Mouse (Mus musculus) limb, embryonic 11.5 days (tissue): ENCODE data around the gene Echs1. TPM values are rescaled to one million over a fixed set of nuclear protein-coding genes. Genes with fewer than 3 reads are reported as not detected.

Experiments
- ATAC-seq: fragments of 200-750 bp; cut with Nextera tagmentation; 2 replicates; pipeline ENCODE4 v1.8.0; 2017; ENCODE audit warnings: low read depth; ENCODE audit not compliant: insufficient number of reproducible peaks, low FRiP score, low TSS enrichment
- DNase-seq: peaks from one replicate; pipeline ENCODE4 v3.0.0-alpha.2; 2015; ENCODE audit warnings: low spot score
- H3K27ac ChIP-seq: fragments of 300-500 bp; sonication (generic); replicated peaks from 2 replicates; pipeline ENCODE4 v1.5.1; 2014; ENCODE audit warnings: low read depth, mild to moderate bottlenecking, low read length
- H3K27me3 ChIP-seq: fragments of 300-500 bp; sonication (generic); 2 replicates; pipeline ENCODE4 v1.6.1; 2014; ENCODE audit warnings: mild to moderate bottlenecking, low read length, mixed read lengths; ENCODE audit not compliant: control insufficient read depth, insufficient read depth
- H3K36me3 ChIP-seq: fragments of 300-500 bp; sonication (generic); 2 replicates; pipeline ENCODE4 v1.6.1; 2014; ENCODE audit warnings: mild to moderate bottlenecking, low read length, moderate library complexity, mixed read lengths; ENCODE audit not compliant: control insufficient read depth, insufficient read depth
- H3K4me1 ChIP-seq: fragments of 300-500 bp; sonication (generic); 2 replicates; pipeline ENCODE4 v1.6.1; 2014; ENCODE audit warnings: low read length, mixed read lengths; ENCODE audit not compliant: control insufficient read depth, insufficient read depth
- H3K4me2 ChIP-seq: fragments of 300-500 bp; sonication (generic); 2 replicates; pipeline ENCODE4 v1.6.1; 2014; ENCODE audit warnings: low read depth, mild to moderate bottlenecking, moderate library complexity; ENCODE audit not compliant: severe bottlenecking
- H3K4me3 ChIP-seq: fragments of 300-500 bp; sonication (generic); 2 replicates; pipeline ENCODE4 v1.5.1; 2014; ENCODE audit warnings: low read depth, low read length
- H3K9ac ChIP-seq: fragments of 300-500 bp; sonication (generic); 2 replicates; pipeline ENCODE4 v1.6.1; 2014; ENCODE audit warnings: mild to moderate bottlenecking, low read length
- H3K9me3 ChIP-seq: fragments of 300-500 bp; sonication (generic); 2 replicates; pipeline ENCODE4 v1.6.1; 2016; ENCODE audit warnings: low read length; ENCODE audit not compliant: control insufficient read depth
- WGBS: fragments of 180-500 bp; shearing (Covaris S2); extraction: QIAGEN DNeasy Blood & Tissue Kit; methylation state at CpG from one replicate; pipeline ENCODE4 v1.1.7; 2014; 5-methylcytosine and 5-hydroxymethylcytosine counted together
- polyA plus RNA-seq: library from polyadenylated mRNA; unstranded; fragments of >200 nt; fragmentation: Nextera tagmentation; extraction: Ambion mirVana; gene quantifications from 2 replicates; pipeline ENCODE4 v1.2.1, GENCODE M21; 2014

Gene Echs1
- polyA plus RNA-seq, 1 experiment from 2014 or later, result 195 TPM

DNA sequence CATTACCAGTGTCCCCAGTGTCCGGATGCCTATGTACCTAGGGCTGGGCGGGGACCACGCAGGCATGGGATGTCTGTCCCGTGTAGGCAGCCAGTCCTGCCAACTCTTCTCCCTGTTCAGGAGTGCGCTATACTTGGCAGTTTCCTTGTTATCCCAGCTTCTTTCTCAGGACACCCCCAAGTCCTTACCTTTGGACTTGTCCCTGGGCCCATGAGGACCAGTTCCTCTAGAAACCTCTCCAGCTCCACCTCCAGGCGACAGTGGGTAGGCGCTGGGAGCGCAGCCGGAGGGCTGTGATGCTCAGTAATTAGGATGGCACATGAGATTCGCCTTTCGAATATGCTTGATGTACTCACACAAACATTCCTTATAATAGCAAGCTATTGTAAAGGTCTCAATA lies 54.0 kb downstream of the Echs1 start:
- ATAC-seq, result no peak
- Histone ChIP-seq H3K27me3 (peaks cover 54% of the 10 kb centered on the region), H3K9ac (no peak overlapping the region), H3K4me1 (peaks cover 5% of the 10 kb centered on the region), H3K4me2 (no peak overlapping the region), H3K4me3 (no peak overlapping the region), H3K36me3 (no peaks in the 10 kb centered on the region), H3K27ac (no peak overlapping the region), H3K9me3 (no peaks in the 10 kb centered on the region)
- peak; percentile 40 for DNase-seq
- 18% methylated on average over 11 of the region's 11 CpGs for WGBS

DNA sequence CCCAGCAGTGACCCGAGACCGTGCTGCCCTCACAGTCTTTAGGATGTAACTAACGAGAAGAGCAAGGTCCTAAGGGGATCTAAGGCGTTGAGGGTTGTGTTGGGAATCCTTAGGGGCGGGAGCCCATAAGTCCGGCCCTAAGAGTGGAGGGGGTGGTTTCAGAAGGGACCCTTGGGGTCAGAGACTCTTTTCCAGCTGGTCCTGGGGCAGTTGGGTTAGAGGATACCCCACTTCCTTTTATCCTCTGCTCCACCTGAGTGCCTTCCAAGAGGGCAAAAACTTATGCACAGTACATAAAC lies 54.5 kb downstream of the Echs1 start:
- DNase-seq (no peak), ATAC-seq (no peak)
- no peaks in the 10 kb centered on the region for H3K9me3 ChIP-seq
- peak overlapping the region; percentile 83 for H3K4me2 ChIP-seq
- peaks cover 5% of the 10 kb centered on the region for H3K4me1 ChIP-seq
- H3K36me3 ChIP-seq, result no peaks in the 10 kb centered on the region
- no peak overlapping the region for H3K9ac ChIP-seq
- H3K27me3 ChIP-seq, result peaks cover 58% of the 10 kb centered on the region
- peak overlapping the region; percentile 34; the same call in 1 of the 2 replicates for H3K4me3 ChIP-seq
- no peak overlapping the region for H3K27ac ChIP-seq
- WGBS, result 5% methylated on average over 6 of the region's 6 CpGs

DNA sequence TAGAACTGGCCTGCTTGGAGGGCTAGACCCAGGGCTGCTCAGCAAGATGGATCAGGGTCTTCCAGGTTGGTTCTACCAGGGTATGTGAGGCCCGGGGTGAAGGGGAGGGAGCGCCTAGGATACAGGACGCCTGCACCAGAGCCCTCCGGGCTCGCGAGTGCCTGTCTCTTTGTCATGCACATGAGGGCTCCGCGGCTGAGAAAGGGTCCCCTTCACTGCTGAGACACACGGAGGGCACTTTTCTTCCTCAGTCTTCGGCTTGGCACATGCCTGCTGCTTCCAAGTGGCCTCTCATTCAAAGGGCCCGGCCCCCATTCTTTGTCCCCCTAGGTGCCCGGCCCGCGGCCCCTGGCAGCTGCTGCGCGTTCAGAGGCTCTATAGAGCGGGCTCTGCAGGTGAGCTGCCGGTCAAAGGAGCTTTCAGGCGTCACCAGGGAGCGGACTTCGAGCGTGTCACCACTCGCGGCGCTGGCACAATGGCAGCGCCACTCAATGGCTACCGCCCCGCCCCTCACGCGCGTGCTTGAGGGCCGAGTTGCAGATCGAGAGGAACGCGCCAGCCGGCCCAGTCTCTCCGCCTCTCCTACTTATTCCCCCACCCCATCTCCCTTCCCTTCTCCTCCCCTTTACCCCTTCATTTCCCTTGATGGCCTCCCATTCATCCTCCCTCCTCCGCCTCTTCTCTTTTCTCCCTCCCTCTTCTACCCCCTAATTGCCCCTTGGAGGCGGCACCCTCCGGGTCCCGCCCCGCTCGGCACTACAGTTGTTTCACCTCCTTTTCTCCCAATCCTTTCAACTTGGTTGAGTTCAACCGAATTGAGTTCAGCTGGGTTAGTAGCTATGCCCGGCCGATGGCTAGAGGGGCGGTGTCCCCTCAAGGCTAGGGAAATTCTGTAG lies 55.1 kb downstream of the Echs1 start:
- WGBS, result 1% methylated on average over 47 of the region's 47 CpGs

DNA sequence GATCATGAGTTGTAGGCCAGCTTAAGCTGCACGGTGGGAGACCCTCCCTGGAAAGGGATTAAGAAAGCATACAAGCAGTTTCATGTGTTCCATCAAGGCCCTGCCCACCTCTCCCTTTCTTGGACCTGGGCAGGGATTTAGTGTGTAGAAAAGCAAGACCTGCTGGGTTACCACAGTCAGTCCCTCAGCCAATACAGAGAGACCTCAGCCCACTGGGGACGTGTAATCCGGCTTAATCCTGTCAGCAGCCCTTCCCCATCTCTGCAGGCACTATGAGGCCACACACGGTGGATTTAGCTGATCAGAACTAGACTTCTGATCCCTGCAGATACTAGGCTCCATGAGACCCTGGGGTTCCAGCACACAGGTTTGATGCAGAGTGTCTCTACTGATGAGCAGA lies 56.7 kb downstream of the Echs1 start:
- Histone ChIP-seq H3K4me3 (no peak overlapping the region), H3K27ac (no peak overlapping the region), H3K9ac (no peak overlapping the region), H3K36me3 (no peaks in the 10 kb centered on the region), H3K4me2 (no peak overlapping the region), H3K4me1 (peaks cover 5% of the 10 kb centered on the region), H3K9me3 (no peaks in the 10 kb centered on the region), H3K27me3 (peaks cover 66% of the 10 kb centered on the region)
- WGBS, result 35% methylated on average over 4 of the region's 4 CpGs
- no peak for DNase-seq
- ATAC-seq, result no peak

More for the DNA sequence above, 55.1 kb downstream of the Echs1 start:
- H3K4me3 ChIP-seq, result peak overlapping the region; percentile 34
- H3K9me3 ChIP-seq, result no peaks in the 10 kb centered on the region
- peak overlapping the region; percentile 83 for H3K4me2 ChIP-seq
- no peaks in the 10 kb centered on the region for H3K36me3 ChIP-seq
- no peak overlapping the region for H3K27ac ChIP-seq
- H3K4me1 ChIP-seq, result peaks cover 5% of the 10 kb centered on the region
- DNase-seq, result peak; percentile 70
- H3K9ac ChIP-seq, result peak overlapping the region; percentile 46
- H3K27me3 ChIP-seq, result peaks cover 63% of the 10 kb centered on the region
- no peak for ATAC-seq

DNA sequence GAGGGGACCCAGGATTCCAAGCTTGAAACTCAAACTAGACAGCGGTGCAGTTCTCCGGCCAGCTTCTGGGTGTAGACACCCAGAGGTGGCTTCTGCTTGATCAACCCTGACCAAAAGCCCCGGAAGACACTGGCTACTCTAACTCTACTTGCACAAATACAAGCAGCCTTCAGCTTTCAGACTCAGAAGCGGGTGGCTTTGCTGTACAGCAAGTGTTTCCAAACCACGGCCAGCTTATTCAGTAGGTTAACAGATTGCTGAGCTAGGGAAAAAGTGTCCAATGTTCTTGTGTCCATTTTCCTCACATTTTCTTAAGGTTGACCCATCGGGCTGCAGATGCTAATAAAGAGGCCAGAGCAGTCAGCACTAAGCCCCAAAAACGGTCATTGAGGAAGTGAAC lies 57.7 kb downstream of the Echs1 start:
- 21% methylated on average over 7 of the region's 7 CpGs for WGBS
- Histone ChIP-seq H3K27ac (no peak overlapping the region), H3K27me3 (peaks cover 62% of the 10 kb centered on the region), H3K4me1 (peaks cover 5% of the 10 kb centered on the region), H3K4me3 (peak overlapping the region; percentile 43), H3K9ac (peak overlapping the region; percentile 79), H3K4me2 (peak overlapping the region; percentile 86), H3K36me3 (no peaks in the 10 kb centered on the region), H3K9me3 (no peaks in the 10 kb centered on the region)
- ATAC-seq, result no peak
- DNase-seq, result no peak

DNA sequence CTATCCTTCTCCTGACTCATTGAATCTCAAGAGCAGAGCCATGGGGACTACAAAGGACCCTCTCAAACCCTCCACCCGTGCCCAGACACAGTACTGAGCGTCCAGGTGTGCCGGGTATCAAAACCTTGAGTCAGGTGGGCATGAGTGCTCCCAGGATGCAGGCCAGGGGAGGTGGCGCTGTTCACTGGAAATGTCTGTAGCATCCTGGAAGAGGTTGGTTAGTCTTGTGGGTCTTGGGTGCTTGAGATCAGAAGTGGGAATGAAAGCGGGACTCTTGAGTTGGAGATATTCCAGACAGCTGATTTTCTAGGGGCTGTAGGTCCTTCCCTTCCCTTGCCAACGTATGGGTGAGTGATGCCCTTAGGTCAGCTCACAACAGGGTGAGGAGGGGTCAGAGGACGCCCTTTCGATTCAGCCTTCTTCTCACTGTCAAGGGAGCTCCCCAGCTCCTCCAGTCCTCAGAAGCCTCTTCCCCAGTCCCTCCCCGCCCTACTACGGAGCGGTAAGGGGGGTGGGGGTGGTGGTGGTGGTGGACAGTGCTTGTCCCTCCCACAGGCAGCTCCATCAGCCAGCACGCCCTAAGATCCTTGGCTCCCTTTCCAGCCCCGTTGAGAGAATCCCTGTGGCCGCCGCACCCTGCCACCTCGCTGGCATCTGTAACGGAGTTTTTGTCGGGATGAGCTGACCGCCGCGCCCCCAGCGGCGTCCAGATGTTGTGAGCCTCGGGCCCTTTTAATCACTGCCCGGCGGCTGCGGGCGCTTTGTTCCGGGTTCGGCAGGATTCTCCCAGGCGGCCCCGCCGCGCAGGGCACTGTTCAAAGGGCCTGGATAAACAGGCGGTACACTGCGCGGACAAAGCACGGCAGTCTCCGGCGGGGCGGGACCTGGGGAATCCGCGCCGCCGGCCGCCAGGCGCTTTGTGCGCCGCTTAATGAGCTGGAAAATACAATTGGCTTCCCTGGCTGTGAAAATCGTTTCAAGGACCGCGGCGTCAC lies 58.6 kb downstream of the Echs1 start:
- Histone ChIP-seq H3K4me2 (peak overlapping the region; percentile 86), H3K36me3 (no peaks in the 10 kb centered on the region), H3K27ac (no peak overlapping the region), H3K9ac (peak overlapping the region; percentile 79), H3K27me3 (peaks cover 62% of the 10 kb centered on the region), H3K9me3 (no peaks in the 10 kb centered on the region), H3K4me1 (peaks cover 5% of the 10 kb centered on the region), H3K4me3 (peak overlapping the region; percentile 43)
- DNase-seq (peak; percentile 78), ATAC-seq (peak; percentile 40; the same call in 1 of the 2 replicates)
- WGBS, result 2% methylated on average over 53 of the region's 53 CpGs

Other genes starting within 250 kb of the Echs1 start
- 0.06 TPM in 1 of 2 replicates, not detected in the other for gene Kndc1, start 221.8 kb downstream of the Echs1 start, polyA plus RNA-seq
- 0.35 TPM in 1 of 2 replicates, not detected in the other for gene Utf1, start 172.7 kb downstream of the Echs1 start, polyA plus RNA-seq
- gene 6430531B16Rik, start 137.7 kb downstream of the Echs1 start, polyA plus RNA-seq, result 0.27 and 0.31 TPM in 2 replicates
- gene Adam8, start 123.9 kb downstream of the Echs1 start, polyA plus RNA-seq, result 1.9 and 2.1 TPM in 2 replicates
- 42.1 and 45.0 TPM in 2 replicates for gene Zfp511, start 80.1 kb downstream of the Echs1 start, polyA plus RNA-seq
- gene Tubgcp2, start 79.8 kb downstream of the Echs1 start, polyA plus RNA-seq, result 75.8 and 82.1 TPM in 2 replicates
- gene Msx3, start 67.4 kb downstream of the Echs1 start, polyA plus RNA-seq, result 0.14 TPM in 1 of 2 replicates, not detected in the other
- 1.6 and 2.0 TPM in 2 replicates for gene Caly, start 33.9 kb downstream of the Echs1 start, polyA plus RNA-seq
- not detected in 2 replicates for gene Prap1, start 23.1 kb downstream of the Echs1 start, polyA plus RNA-seq
- 16.6 and 17.4 TPM in 2 replicates for gene Fuom, start 14.0 kb downstream of the Echs1 start, polyA plus RNA-seq
- 18.2 and 20.0 TPM in 2 replicates for gene Paox, start 677 bp downstream of the Echs1 start, polyA plus RNA-seq
- gene Mtg1, start 21.1 kb upstream of the Echs1 start, polyA plus RNA-seq, result 22.0 and 22.4 TPM in 2 replicates
- gene Sprn, start 38.4 kb upstream of the Echs1 start, polyA plus RNA-seq, result not detected in 2 replicates
- not detected in 2 replicates for gene Olfr522, start 48.3 kb upstream of the Echs1 start, polyA plus RNA-seq
- gene Olfr523, start 56.7 kb upstream of the Echs1 start, polyA plus RNA-seq, result not detected in 2 replicates
- not detected in 2 replicates for gene Olfr524, start 89.5 kb upstream of the Echs1 start, polyA plus RNA-seq
- gene Cd163l1, start 101.8 kb upstream of the Echs1 start, polyA plus RNA-seq, result not detected in 2 replicates
- gene 5830411N06Rik, start 130.8 kb upstream of the Echs1 start, polyA plus RNA-seq, result not detected in 2 replicates
- not detected in 2 replicates for gene Olfr525, start 204.4 kb upstream of the Echs1 start, polyA plus RNA-seq
- not detected in 2 replicates for gene Olfr527, start 217.5 kb upstream of the Echs1 start, polyA plus RNA-seq
- gene Olfr60, start 245.2 kb upstream of the Echs1 start, polyA plus RNA-seq, result not detected in 2 replicates